Mouse (Mus musculus) left cerebral cortex, postnatal 10 days (tissue): ENCODE measurements around the gene Stap1. TPM values are rescaled to one million over a fixed set of nuclear protein-coding genes. Genes with fewer than 3 reads are reported as not detected.

Experiments used
- DNase-seq, 2 experiments: peaks; one replicate each; pipeline ENCODE4 v3.0.0; 2021 to 2022; ENCODE audit warnings: low spot score in 2 of 2, mixed read lengths in 1 of 2; ENCODE audit errors: extremely low spot score in 1 of 2
- intact Hi-C: fragments of 180-260 bp; cut with DNase I; formaldehyde crosslinking; loops from one replicate; pipeline ENCODE4 v1.15.1; 2025
- total RNA-seq, 2 experiments: library from RNA; stranded (reverse); gene quantifications; 2 replicates each; pipeline ENCODE4 v1.2.3; 2021

Gene Stap1
- total RNA-seq, 2 experiments from 2014 or later: not detected

- intact Hi-C loops: no loop called here
- DNase-seq: no peak
These were observed 41.5 kb downstream of the Stap1 start for GRCm38 (mm10) chr5:86113037-86113436.

- DNase-seq: no peak
- intact Hi-C loops: no loop called here
These were observed 42.5 kb downstream of the Stap1 start for GRCm38 (mm10) chr5:86113997-86114396.

- intact Hi-C loops: no loop called here
- no peak for DNase-seq
These were observed 47.0 kb downstream of the Stap1 start for GRCm38 (mm10) chr5:86118457-86119094.

DNA sequence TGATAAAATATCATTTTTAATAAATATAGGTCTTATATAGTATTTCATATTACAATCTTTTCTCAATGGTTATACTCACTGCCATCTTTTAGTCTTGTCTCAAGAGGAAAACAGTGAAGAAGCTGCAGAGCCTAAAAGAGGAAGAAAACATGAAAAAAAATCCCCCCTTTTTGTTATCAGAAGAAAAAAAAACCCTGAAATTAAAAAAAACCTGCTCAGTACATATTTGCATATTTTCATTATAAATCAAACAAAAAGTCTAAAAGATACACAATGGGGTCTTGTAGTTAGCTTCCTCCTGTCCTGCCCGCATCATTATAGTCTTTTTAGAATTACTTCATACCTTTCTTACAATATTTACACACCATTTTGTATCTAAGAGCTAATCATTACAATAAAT lies 57.2 kb downstream of the Stap1 start:
- DNase-seq: no peak
- intact Hi-C loops: no loop called here

GRCm38 (mm10) chr5:86129828-86130227 lies 58.3 kb downstream of the Stap1 start:
- intact Hi-C loops: no loop called here
- no peak for DNase-seq

Other genes with a start within 250 kb of the Stap1 start
- gene Cenpc1, start 6.2 kb upstream of the Stap1 start, total RNA-seq: 10 to 100 TPM; 25.4 to 27.6 TPM
- gene Uba6, start 101.1 kb downstream of the Stap1 start, total RNA-seq: 10 to 100 TPM; 16.4 to 16.7 TPM
- gene Gnrhr, start 126.2 kb downstream of the Stap1 start, total RNA-seq: under 1 TPM in 1 of 2 experiments, not detected in 1; 0.24 TPM
- gene Tmprss11c, start 217.6 kb downstream of the Stap1 start, total RNA-seq: not detected